Mouse (Mus musculus) testis, adult 2 months (tissue): Measurements from ENCODE around the gene Stat3. TPM values are rescaled to one million over a fixed set of nuclear protein-coding genes. Genes with fewer than 3 reads are reported as not detected.

ENCODE experiments used
- H3K27ac ChIP-seq: fragments of 200-500 bp; 2 replicates; pipeline ENCODE4 v1.5.1; 2012; ENCODE audit warnings: low read depth, low read length; ENCODE audit not compliant: control insufficient read depth, insufficient read depth
- H3K27me3 ChIP-seq: fragments of 200-500 bp; 2 replicates; pipeline ENCODE4 v1.6.1; 2012; ENCODE audit warnings: mild to moderate bottlenecking, low read length, moderate library complexity; ENCODE audit not compliant: control insufficient read depth, insufficient read depth
- H3K36me3 ChIP-seq: fragments of 200-500 bp; 2 replicates; pipeline ENCODE4 v1.6.1; 2012; ENCODE audit warnings: mild to moderate bottlenecking, low read length; ENCODE audit not compliant: control insufficient read depth, insufficient read depth
- H3K4me1 ChIP-seq: fragments of 200-500 bp; 2 replicates; pipeline ENCODE4 v1.6.1; 2012; ENCODE audit warnings: low read length; ENCODE audit not compliant: control insufficient read depth, insufficient read depth
- H3K4me3 ChIP-seq: fragments of 200-500 bp; 2 replicates; pipeline ENCODE4 v1.5.1; 2012; ENCODE audit warnings: low read depth, mild to moderate bottlenecking, low read length, moderate library complexity, mixed read lengths; ENCODE audit not compliant: control insufficient read depth
- CTCF ChIP-seq: fragments of 200-500 bp; IDR thresholded peaks from 2 replicates; pipeline ENCODE4 v1.5.1; 2012; ENCODE audit warnings: low read depth, mild to moderate bottlenecking, inconsistent platforms, low read length, moderate library complexity; ENCODE audit not compliant: control insufficient read depth, insufficient read depth, insufficient replicate concordance
- POLR2A ChIP-seq: fragments of 200-500 bp; IDR thresholded peaks from 2 replicates; pipeline ENCODE4 v1.6.1; 2012; ENCODE audit warnings: low read depth, mild to moderate bottlenecking, inconsistent platforms, low read length, moderate library complexity; ENCODE audit not compliant: control insufficient read depth
- polyA plus RNA-seq: library from polyadenylated mRNA; depleted of rRNA; stranded (reverse); fragments of >200 nt; gene quantifications from 2 replicates; pipeline ENCODE4 v1.2.3, GENCODE M21; 2012

Stat3 gene
- polyA plus RNA-seq, 1 experiment, result 25.0 TPM

DNA sequence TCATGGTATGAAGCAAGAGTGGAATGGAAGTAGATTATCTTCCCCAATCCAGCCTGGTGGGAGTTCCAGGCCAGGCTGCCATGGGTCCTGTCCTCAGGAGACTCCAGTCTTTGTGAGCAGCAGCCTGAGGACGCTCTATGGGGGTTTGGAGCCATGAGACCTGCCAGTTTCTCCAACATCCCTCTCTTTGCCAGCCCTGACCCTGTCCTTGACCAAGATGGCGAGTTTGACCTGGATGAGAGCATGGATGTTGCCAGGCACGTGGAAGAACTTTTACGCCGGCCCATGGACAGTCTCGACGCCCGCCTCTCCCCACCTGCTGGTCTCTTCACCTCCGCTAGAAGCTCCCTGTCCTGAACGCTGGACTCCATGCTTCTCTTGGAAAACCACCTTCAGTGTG, 55.7 kb downstream of the Stat3 start:
- Histone ChIP-seq H3K27me3 (no peaks in the 10 kb centered on the region), H3K27ac (no peak overlapping the region), H3K36me3 (no peaks in the 10 kb centered on the region), H3K4me3 (no peak overlapping the region), H3K4me1 (peaks cover 21% of the 10 kb centered on the region)
- TF ChIP-seq POLR2A (no peak), CTCF (no peak)

GRCm38 (mm10) chr11:100879321-100880078, 59.8 kb downstream of the Stat3 start:
- Histone ChIP-seq H3K36me3 (no peaks in the 10 kb centered on the region), H3K4me3 (peak overlapping the region; percentile 88; the same call in 1 of the 2 replicates), H3K27ac (no peak overlapping the region), H3K4me1 (peaks cover 21% of the 10 kb centered on the region), H3K27me3 (no peaks in the 10 kb centered on the region)
- TF ChIP-seq POLR2A, result no peak
- TF ChIP-seq CTCF, result no peak

DNA sequence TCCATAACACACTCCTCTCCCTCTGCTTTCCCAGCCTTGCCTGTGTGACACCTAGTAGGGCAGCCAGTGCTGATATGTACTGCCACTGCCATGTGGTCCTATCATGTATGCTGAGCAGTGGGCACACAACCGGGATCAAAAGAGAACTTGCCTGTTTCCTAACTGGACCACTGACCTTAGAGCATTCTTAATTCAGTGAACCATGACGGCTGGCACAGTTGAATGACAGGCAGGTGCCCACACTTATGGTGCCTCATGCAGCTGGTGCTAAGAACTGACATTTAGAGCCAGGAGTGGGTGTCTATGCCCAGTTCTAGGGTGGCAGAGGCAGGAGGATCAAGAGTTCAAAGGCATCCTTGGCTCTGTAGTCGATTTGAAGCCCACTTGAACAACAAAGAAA, 63.6 kb downstream of the Stat3 start:
- Histone ChIP-seq H3K27ac (no peak overlapping the region), H3K4me3 (no peak overlapping the region), H3K36me3 (no peaks in the 10 kb centered on the region), H3K27me3 (no peaks in the 10 kb centered on the region), H3K4me1 (peaks cover 11% of the 10 kb centered on the region)
- no peak for TF ChIP-seq CTCF
- no peak for TF ChIP-seq POLR2A

DNA sequence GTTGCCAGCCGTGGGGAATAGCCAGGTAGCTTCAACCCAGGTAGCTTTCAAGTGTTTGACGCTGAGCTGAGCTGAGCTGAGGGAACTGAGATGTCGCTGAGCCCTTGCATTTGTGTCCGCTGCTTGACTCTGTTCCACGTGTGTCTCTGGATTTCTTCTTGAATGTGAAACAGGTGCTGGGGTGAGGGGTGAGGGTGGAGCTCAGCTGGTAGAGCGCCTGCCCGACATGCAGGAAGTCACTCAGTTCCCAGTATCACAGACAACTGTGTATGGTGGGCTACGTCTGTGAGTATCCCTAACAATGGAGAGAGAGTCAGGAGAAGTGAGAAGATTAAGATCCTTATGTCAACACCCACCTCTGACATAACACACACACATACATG, 68.4 kb downstream of the Stat3 start:
- no peaks in the 10 kb centered on the region for H3K36me3 ChIP-seq
- no peak for TF ChIP-seq POLR2A
- no peak for TF ChIP-seq CTCF
- H3K27me3 ChIP-seq, result no peaks in the 10 kb centered on the region
- no peak overlapping the region for H3K27ac ChIP-seq
- H3K4me1 ChIP-seq, result no peaks in the 10 kb centered on the region
- H3K4me3 ChIP-seq, result no peak overlapping the region

GRCm38 (mm10) chr11:100870256-100870967, 68.9 kb downstream of the Stat3 start:
- H3K36me3 ChIP-seq, result no peaks in the 10 kb centered on the region
- H3K27ac ChIP-seq, result no peak overlapping the region
- no peaks in the 10 kb centered on the region for H3K4me1 ChIP-seq
- TF ChIP-seq POLR2A (no peak), CTCF (no peak)
- H3K4me3 ChIP-seq, result no peak overlapping the region
- no peaks in the 10 kb centered on the region for H3K27me3 ChIP-seq

DNA sequence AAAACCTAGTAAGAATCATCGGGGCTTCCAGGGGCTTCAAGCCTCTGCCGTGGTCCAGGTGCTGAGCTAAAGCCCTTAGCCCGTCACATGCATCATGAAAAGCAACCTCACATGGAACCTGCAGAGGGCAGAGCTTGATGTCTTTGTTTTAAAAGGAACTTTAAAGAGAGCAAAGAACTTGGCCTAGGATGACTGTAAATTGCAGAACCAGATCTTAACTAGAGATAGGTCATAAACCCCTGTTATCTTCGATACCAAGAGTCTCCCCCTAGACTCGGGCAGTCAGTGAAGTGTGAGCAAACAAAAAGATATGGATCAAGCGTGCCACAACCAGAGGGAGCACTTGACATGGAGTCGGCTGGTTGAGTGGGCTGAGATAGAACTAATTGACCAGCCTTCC, 73.7 kb downstream of the Stat3 start:
- H3K27ac ChIP-seq, result no peak overlapping the region
- TF ChIP-seq CTCF (no peak), POLR2A (no peak)
- H3K4me3 ChIP-seq, result no peak overlapping the region
- H3K36me3 ChIP-seq, result no peaks in the 10 kb centered on the region
- peaks cover under 1% of the 10 kb centered on the region for H3K4me1 ChIP-seq
- H3K27me3 ChIP-seq, result no peaks in the 10 kb centered on the region

GRCm38 (mm10) chr11:100863141-100863540, 76.2 kb downstream of the Stat3 start:
- Histone ChIP-seq H3K4me3 (no peak overlapping the region), H3K27ac (no peak overlapping the region), H3K27me3 (no peaks in the 10 kb centered on the region), H3K36me3 (no peaks in the 10 kb centered on the region), H3K4me1 (peaks cover 11% of the 10 kb centered on the region)
- no peak for TF ChIP-seq CTCF
- no peak for TF ChIP-seq POLR2A
